Mouse (Mus musculus) gastrocnemius, adult 8-10 months (tissue): ENCODE results near the gene Farsa. TPM values are rescaled to one million over a fixed set of nuclear protein-coding genes. Genes with fewer than 3 reads are reported as not detected.
"Not testable (repeated sequence)": the region's sequence is repeated elsewhere in the genome, so short reads cannot be mapped to it uniquely, and the experiment has no call there.

Experiments
- DNase-seq, 2 experiments: peaks; one replicate each; pipeline ENCODE4 v3.0.0; 2022; ENCODE audit warnings: low spot score in 2 of 2
- total RNA-seq, 4 experiments: library from RNA; stranded (reverse); gene quantifications; 2 replicates each; pipeline ENCODE4 v1.2.4; 2022

Gene Farsa
- total RNA-seq, 4 experiments from 2014 or later, result 19.2 to 28.8 (median 24.5) TPM

DNA sequence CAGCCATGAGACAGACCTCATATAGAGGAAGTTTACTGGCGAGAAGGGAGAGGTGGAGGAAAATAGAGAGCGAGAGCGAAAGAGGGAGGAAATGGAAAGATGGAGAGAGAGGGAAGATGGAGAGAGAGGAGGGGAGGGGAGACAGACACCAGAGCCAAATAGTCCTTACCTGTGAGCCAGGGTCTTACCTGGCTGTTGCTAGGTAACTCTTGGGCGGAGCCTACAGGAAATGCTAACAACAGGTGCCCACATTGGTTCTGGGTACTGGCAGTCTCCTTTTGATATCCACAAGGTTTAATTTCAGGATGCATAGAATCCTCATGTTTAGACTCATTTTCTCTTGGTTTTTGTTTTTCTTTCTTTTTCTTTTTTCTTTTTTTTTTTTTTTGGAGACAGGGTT is 16.2 kb downstream of the Farsa start:
- no peak for DNase-seq

- DNase-seq, result no peak
These were observed 17.6 kb downstream of the Farsa start for GRCm38 (mm10) chr8:84874339-84874738.

GRCm38 (mm10) chr8:84877297-84878035 is 20.7 kb downstream of the Farsa start:
- DNase-seq, result no peak

GRCm38 (mm10) chr8:84878915-84879314 is 22.1 kb downstream of the Farsa start:
- DNase-seq, result no peak

DNA sequence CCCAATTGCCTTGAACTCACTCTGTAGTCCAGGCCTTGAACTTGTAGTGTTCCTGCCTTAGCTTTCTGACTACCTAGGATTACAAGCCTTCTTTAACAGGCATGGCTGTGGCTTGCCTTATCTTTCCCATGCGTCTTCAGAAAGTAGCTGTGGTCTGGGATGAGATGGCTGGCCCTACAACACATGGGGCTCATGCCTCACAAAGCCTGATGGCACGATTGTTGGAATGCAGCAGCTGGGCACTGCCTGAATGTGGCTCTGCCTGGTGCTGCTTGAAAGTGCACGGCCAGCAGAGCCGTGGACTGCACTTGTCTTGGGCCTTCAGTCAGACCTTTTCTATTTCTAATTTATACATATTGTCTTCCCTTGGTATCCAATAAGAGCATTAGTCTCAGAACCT is 27.9 kb downstream of the Farsa start:
- DNase-seq, result no peak

GRCm38 (mm10) chr8:84888280-84888679 is 31.5 kb downstream of the Farsa start:
- no peak for DNase-seq

GRCm38 (mm10) chr8:84889141-84889540 is 32.4 kb downstream of the Farsa start:
- no peak for DNase-seq

- no peak for DNase-seq
These were observed 36.4 kb downstream of the Farsa start for GRCm38 (mm10) chr8:84892993-84893708.

DNA sequence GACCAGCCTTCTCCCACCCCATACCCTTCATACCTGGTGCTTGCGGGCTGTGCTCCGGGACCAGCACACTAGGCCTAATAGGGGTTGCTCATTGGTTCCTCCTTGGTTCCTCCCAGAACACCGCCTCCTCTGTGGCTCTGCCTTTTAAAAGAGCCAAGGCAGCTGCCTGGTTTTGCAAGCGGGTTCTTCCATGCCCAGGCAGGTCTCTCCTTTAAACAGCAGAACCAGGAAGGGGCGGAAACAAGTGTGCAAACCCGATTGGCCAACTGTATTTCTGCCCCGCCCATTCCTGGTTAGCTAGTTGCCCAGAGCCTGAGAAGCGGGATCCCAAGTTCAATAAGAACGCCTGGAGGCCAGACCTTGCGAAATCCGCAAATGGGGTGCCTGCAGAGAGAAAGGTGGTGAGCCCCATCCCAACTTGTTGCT is 36.9 kb downstream of the Farsa start, which contains the start of gene Gcdh:
Gcdh (minus strand) TSS at position 213 of the 426 bp plus-strand sequence.
- peak; percentile 81 to 89 for DNase-seq

- no peak for DNase-seq
These were observed 39.2 kb downstream of the Farsa start for GRCm38 (mm10) chr8:84895963-84896362.

GRCm38 (mm10) chr8:84901071-84901470 is 44.3 kb downstream of the Farsa start:
- no peak for DNase-seq

DNA sequence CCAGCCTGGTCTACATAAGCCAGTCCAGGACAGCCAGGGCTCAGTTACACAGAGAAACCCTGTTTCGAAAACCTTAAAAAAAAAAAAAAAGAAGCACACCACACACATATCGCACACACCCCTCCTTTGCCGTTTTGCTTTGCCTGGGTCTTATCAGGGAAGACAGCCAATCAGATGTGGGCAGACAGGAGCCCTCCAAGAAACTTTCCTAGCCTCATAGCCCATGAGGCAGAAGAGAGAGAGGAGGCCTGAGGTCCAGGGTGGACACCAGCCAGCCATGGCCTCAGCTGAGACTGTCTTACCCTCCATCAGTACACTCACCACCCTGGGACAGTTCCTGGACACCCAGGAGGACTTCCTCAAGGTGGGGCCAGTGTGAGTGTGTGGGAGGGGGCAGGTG is 45.0 kb downstream of the Farsa start, which contains the start of gene Klf1:
Klf1 (plus strand) TSS at position 177 of the 400 bp plus-strand sequence.
- no peak for DNase-seq

DNA sequence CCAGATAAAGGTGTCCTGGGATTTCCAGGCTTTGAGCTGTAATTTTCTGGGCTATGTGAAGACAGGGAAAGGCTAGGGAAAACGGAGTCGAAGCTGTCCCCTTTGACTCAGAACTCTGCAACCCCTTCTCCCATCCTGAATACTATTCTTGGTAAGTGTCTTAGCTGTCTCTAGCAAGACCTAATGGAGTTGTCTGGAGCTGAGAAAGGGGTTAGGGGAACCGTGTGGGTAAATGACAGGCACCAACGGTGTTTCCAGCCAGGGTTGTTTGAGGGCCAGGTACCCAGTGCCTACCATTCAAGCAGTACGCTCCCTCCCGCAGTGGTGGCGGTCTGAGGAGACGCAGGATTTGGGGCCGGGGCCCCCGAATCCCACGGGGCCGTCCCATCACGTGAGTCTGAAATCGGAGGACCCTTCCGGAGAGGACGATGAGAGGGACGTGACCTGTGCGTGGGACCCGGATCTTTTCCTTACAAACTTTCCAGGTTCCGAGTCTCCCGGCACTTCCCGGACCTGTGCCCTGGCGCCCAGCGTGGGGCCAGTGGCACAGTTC is 45.7 kb downstream of the Farsa start:
- no peak for DNase-seq

DNA sequence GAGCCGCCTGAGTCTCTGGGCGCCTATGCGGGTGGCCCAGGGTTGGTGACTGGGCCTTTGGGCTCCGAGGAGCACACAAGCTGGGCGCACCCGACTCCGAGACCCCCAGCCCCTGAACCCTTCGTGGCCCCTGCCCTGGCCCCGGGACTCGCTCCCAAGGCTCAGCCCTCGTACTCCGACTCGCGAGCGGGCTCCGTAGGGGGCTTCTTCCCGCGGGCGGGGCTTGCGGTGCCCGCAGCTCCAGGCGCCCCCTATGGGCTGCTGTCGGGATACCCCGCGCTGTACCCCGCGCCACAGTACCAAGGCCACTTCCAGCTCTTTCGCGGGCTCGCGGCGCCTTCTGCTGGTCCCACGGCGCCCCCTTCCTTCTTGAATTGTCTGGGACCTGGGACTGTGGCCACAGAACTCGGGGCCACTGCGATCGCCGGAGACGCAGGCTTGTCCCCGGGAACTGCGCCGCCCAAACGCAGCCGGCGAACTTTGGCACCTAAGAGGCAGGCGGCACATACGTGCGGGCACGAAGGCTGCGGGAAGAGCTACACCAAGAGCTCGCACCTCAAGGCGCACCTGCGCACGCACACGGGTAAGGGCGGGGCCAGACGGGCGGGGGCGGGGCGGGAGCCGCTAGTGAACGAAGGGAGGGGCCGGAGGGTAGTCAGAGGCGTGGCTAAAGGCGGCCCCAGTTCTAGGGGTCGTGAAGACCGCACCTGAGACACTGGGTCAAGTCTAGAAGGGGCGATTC is 46.3 kb downstream of the Farsa start:
- DNase-seq, result peak; percentile 90 to 92

GRCm38 (mm10) chr8:84904351-84904750 is 47.6 kb downstream of the Farsa start:
- DNase-seq, result no peak

DNA sequence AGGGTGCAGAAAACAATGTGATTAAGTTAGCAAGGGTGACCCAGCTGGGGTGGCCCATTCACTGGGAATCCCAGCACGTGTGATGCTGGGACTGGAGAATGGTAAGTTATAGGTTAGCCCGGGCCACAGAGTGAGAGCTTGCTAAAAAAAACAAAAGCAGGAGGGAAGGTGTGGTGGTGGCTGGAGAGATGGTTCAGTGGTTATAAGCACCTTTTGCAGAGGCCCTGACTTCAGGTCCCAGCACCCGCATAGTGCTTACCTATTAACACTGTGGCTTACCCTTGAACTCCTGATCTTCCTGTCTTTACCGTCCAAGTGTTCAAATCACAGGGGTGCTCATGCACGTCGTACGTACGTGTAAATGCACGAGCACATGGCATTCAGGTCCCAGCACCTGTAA is 50.2 kb downstream of the Farsa start:
- DNase-seq, result no peak

GRCm38 (mm10) chr8:84907493-84907892 is 50.7 kb downstream of the Farsa start:
- DNase-seq, result no peak

- not testable (repeated sequence) for DNase-seq
These were observed 51.2 kb downstream of the Farsa start for GRCm38 (mm10) chr8:84907979-84908378.

GRCm38 (mm10) chr8:84908421-84909161 is 51.8 kb downstream of the Farsa start, which contains the start of gene Dnase2a:
Dnase2a (plus strand) TSS chr8:84908560.
- DNase-seq, result peak; percentile 96 to 98

DNA sequence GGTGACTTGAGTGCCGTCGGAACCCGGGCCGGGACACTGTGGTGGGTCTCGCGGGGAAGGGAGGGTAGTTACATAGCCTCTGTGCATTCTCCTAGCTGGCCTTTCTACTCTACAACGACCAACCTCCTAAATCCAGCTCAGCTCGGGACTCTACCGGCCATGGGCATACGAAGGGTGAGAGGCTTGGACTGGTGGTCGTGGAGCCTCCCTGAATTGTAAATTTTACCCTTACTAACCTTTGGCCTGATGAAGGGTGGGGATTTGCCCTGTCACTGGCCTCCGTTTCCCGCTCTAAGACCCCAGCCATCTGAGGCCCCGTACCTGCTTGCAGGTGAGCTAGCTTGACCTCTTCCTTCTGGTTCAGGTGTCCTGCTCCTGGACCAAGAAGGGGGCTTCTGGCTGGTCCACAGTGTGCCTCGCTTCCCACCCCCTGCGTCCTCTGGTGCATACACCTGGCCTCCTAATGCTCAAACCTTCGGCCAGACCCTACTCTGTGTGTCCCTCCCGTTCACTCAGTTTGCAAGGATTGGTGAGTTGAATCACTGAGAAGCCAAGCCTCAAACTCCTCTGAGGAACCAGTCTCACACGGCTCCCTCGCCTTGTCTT is 52.5 kb downstream of the Farsa start:
- no peak for DNase-seq
